ENCODE assay signal across 7 mouse cellular contexts in genomic region chr5:65536751-65537419, GRCm38 (mm10). TPM values are rescaled to one million over a fixed set of nuclear protein-coding genes. Genes with fewer than 3 reads are reported as not detected.
DNase-seq lines count a peak whose midpoint lies in the region; ATAC-seq and TF ChIP-seq lines count a peak whose summit lies in the region.

TSS of gene Smim14 (minus strand) at chr5:65537184.
TSS of gene Ube2k (plus strand) at chr5:65537233.

- no peaks in the 10 kb centered on the region for H3K27me3 ChIP-seq in intestine, postnatal 0 days (replicated peaks; ENCODE audit: control insufficient read depth, insufficient read depth, low read length)
- no peaks in the 10 kb centered on the region for H3K27me3 ChIP-seq in midbrain, embryonic 12.5 days
- H3K27me3 ChIP-seq in small intestine, adult 2 months (ENCODE audit: control insufficient read depth, insufficient read depth, low read length) = no peaks in the 10 kb centered on the region

- peak; percentile 90 for DNase-seq in adrenal gland, adult 8-10 months
- DNase-seq in embryo, embryonic 9.5 days (ENCODE audit: extremely low spot score) = peak; percentile 96
- DNase-seq in gonadal fat pad, adult 2 months (ENCODE audit: low read depth) = no peak
- peak; percentile 94 for DNase-seq in left cerebral cortex, postnatal 4 days

- H3K4me2 ChIP-seq in intestine, postnatal 0 days (replicated peaks; ENCODE audit: low read depth) = peak within 1 kb of the TSS; percentile 78
- H3K4me2 ChIP-seq in midbrain, embryonic 12.5 days (replicated peaks) = peak within 1 kb of the TSS; percentile 60

- peak; percentile 41 for TF ChIP-seq CTCF in intestine, postnatal 0 days (IDR thresholded peaks at IDR 0.05; ENCODE audit: low read depth)
- TF ChIP-seq CTCF in small intestine, adult 2 months (IDR thresholded peaks at IDR 0.05; ENCODE audit: extremely low read depth, insufficient read length, insufficient replicate concordance, low read depth, low read length) = peak; percentile 21; the same call in 1 of the 2 replicates

- H3K27ac ChIP-seq in intestine, postnatal 0 days (ENCODE audit: low read depth, low read length) = peak within 1 kb of the TSS; percentile 98
- peak within 1 kb of the TSS; percentile 99 for H3K27ac ChIP-seq in midbrain, embryonic 12.5 days (replicated peaks)
- H3K27ac ChIP-seq in small intestine, adult 2 months (ENCODE audit: insufficient read depth, low read depth, low read length) = peak within 1 kb of the TSS; percentile 86

- peak within 1 kb of the TSS; percentile 94 for H3K9ac ChIP-seq in intestine, postnatal 0 days (ENCODE audit: low read depth, low read length)
- H3K9ac ChIP-seq in midbrain, embryonic 12.5 days (replicated peaks) = peak within 1 kb of the TSS; percentile 99

- H3K4me3 ChIP-seq in intestine, postnatal 0 days (ENCODE audit: low read depth, low read length) = peak within 1 kb of the TSS; percentile 92
- H3K4me3 ChIP-seq in midbrain, embryonic 12.5 days = peak within 1 kb of the TSS; percentile 93
- H3K4me3 ChIP-seq in small intestine, adult 2 months (ENCODE audit: low read depth, low read length) = peak within 1 kb of the TSS; percentile 78

- ATAC-seq in intestine, postnatal 0 days = peak; percentile 99
- peak; percentile 96 for ATAC-seq in midbrain, embryonic 12.5 days (ENCODE audit: low FRiP score, low read depth)

- no peaks in the 10 kb centered on the region for H3K9me3 ChIP-seq in intestine, postnatal 0 days (ENCODE audit: control insufficient read depth)
- no peaks in the 10 kb centered on the region for H3K9me3 ChIP-seq in midbrain, embryonic 12.5 days

- peak; percentile 88 for TF ChIP-seq POLR2A in small intestine, adult 2 months (IDR thresholded peaks at IDR 0.05; ENCODE audit: low read depth, low read length)

- no peaks in the 10 kb centered on the region for H3K4me1 ChIP-seq in intestine, postnatal 0 days (replicated peaks; ENCODE audit: control insufficient read depth, insufficient read depth, low read length)
- H3K4me1 ChIP-seq in midbrain, embryonic 12.5 days = peaks cover 20% of the 10 kb centered on the region
- H3K4me1 ChIP-seq in small intestine, adult 2 months (ENCODE audit: control insufficient read depth, insufficient read depth, insufficient read length, low read length) = no peaks in the 10 kb centered on the region

- H3K36me3 ChIP-seq in intestine, postnatal 0 days (ENCODE audit: control insufficient read depth, insufficient read depth) = no peaks in the 10 kb centered on the region
- H3K36me3 ChIP-seq in midbrain, embryonic 12.5 days = no peaks in the 10 kb centered on the region
- 0 out of 2 replicates have a peak, but pooled peaks cover 2% of the 10 kb centered on the region for H3K36me3 ChIP-seq in small intestine, adult 2 months (ENCODE audit: control insufficient read depth, insufficient read depth, low read length)

- intact Hi-C loops in left cerebral cortex, postnatal 4 days (cut with DNase I) = loop anchor here (5.0 kb wide), 1 partner anchor 45 kb away; the partner anchor contains the start of gene Gm43552

- under 1% methylated on average over 61 of the region's 66 CpGs for WGBS in intestine, postnatal 0 days
- WGBS in midbrain, embryonic 12.5 days = under 1% methylated on average over 64 of the region's 66 CpGs
- WGBS in small intestine, adult 2 months = under 1% methylated on average over 66 of the region's 66 CpGs

RNA-seq across cellular contexts. Expression of gene Smim14, which starts in this region (rescaled TPM):
- total RNA-seq in adrenal gland, adult 8-10 months (2022) = 100 to 1,000 TPM; 187 to 201 (median 193) TPM
- polyA plus RNA-seq in gonadal fat pad, adult 2 months (2012; rRNA removed) = 230 and 254 TPM in 2 replicates
- 250 and 257 TPM in 2 replicates for polyA plus RNA-seq in intestine, postnatal 0 days (2015; fragmentation: Nextera tagmentation; extraction: Ambion mirVana)
- 100 to 1,000 TPM; 125 to 132 TPM for total RNA-seq in left cerebral cortex, postnatal 4 days (2021)
- polyA plus RNA-seq in midbrain, embryonic 12.5 days (2016; fragmentation: Nextera tagmentation; extraction: Ambion mirVana) = 117 and 118 TPM in 2 replicates
- 53.0 and 72.3 TPM in 2 replicates for polyA plus RNA-seq in small intestine, adult 2 months (2012; rRNA removed)

RNA-seq across cellular contexts. Expression of gene Ube2k, which starts in this region (rescaled TPM):
- 10 to 100 TPM; 65.6 to 84.9 (median 75.1) TPM for total RNA-seq in adrenal gland, adult 8-10 months (2022)
- 21.0 and 25.2 TPM in 2 replicates for polyA plus RNA-seq in gonadal fat pad, adult 2 months (2012; rRNA removed)
- 102 and 111 TPM in 2 replicates for polyA plus RNA-seq in intestine, postnatal 0 days (2015; fragmentation: Nextera tagmentation; extraction: Ambion mirVana)
- total RNA-seq in left cerebral cortex, postnatal 4 days (2021) = 100 to 1,000 TPM; 149 to 162 TPM
- 175 and 178 TPM in 2 replicates for polyA plus RNA-seq in midbrain, embryonic 12.5 days (2016; fragmentation: Nextera tagmentation; extraction: Ambion mirVana)
- polyA plus RNA-seq in small intestine, adult 2 months (2012; rRNA removed) = 5.7 and 13.6 TPM in 2 replicates
